Mouse (Mus musculus): ENCODE measurements around the gene Thap3. TPM values are rescaled to one million over a fixed set of nuclear protein-coding genes. Genes with fewer than 3 reads are reported as not detected.

Thap3 gene
- polyA plus RNA-seq, 1 experiment, result 46.2 TPM

- TF ChIP-seq POLR2A (IDR thresholded peaks at IDR 0.05; ENCODE audit: low read depth, low read length) (peak; percentile 50), CTCF (IDR thresholded peaks at IDR 0.05; ENCODE audit: extremely low read depth, insufficient read depth, insufficient read length, insufficient replicate concordance) (no peak)
- Histone ChIP-seq H3K36me3 (ENCODE audit: control insufficient read depth, insufficient read depth, low read length) (0 out of 2 replicates have a peak, but pooled peaks cover 3% of the 10 kb centered on the region), H3K4me1 (ENCODE audit: control insufficient read depth, insufficient read depth, insufficient read length) (no peaks in the 10 kb centered on the region; the same call in 1 of the 2 replicates), H3K27ac (ENCODE audit: insufficient read depth, low read length) (peak within 1 kb of the TSS; percentile 88), H3K27me3 (ENCODE audit: control insufficient read depth, insufficient read depth, low read length) (peaks cover 11% of the 10 kb centered on the region), H3K4me3 (ENCODE audit: extremely low read depth, insufficient read depth, insufficient read length) (peak within 1 kb of the TSS; percentile 88)
- under 1% methylated on average over 77 of the region's 94 CpGs for WGBS
- peak; percentile 97 to 99 for DNase-seq (ENCODE audit: low read depth in 1 of 2, low spot score in 2 of 2)
These were observed 7.6 kb upstream of the Thap3 start, which contains the start of gene Phf13 for GRCm38 (mm10) chr4:151996173-151996950. Gene Phf13, minus strand, starts transcription at chr4:151996258.

GRCm38 (mm10) chr4:151995371-151996172, 6.8 kb upstream of the Thap3 start:
- WGBS, result 2% methylated on average over 61 of the region's 111 CpGs
- TF ChIP-seq CTCF (IDR thresholded peaks at IDR 0.05; ENCODE audit: extremely low read depth, insufficient read depth, insufficient read length, insufficient replicate concordance), result no peak
- no peaks in the 10 kb centered on the region; the same call in 1 of the 2 replicates for H3K4me1 ChIP-seq (ENCODE audit: control insufficient read depth, insufficient read depth, insufficient read length)
- H3K36me3 ChIP-seq (ENCODE audit: control insufficient read depth, insufficient read depth, low read length), result 0 out of 2 replicates have a peak, but pooled peaks cover 6% of the 10 kb centered on the region
- peak overlapping the region; percentile 30 for H3K27ac ChIP-seq (ENCODE audit: insufficient read depth, low read length)
- peak in 1 of 2 experiments; percentile 24 for DNase-seq (ENCODE audit: low read depth in 1 of 2, low spot score in 2 of 2)
- H3K27me3 ChIP-seq (ENCODE audit: control insufficient read depth, insufficient read depth, low read length), result peaks cover 11% of the 10 kb centered on the region
- H3K4me3 ChIP-seq (ENCODE audit: extremely low read depth, insufficient read depth, insufficient read length), result peak overlapping the region; percentile 88

GRCm38 (mm10) chr4:151994228-151995171, 5.7 kb upstream of the Thap3 start:
- Histone ChIP-seq H3K27ac (ENCODE audit: insufficient read depth, low read length) (no peak overlapping the region), H3K27me3 (ENCODE audit: control insufficient read depth, insufficient read depth, low read length) (peaks cover 11% of the 10 kb centered on the region), H3K36me3 (ENCODE audit: control insufficient read depth, insufficient read depth, low read length) (0 out of 2 replicates have a peak, but pooled peaks cover 6% of the 10 kb centered on the region), H3K4me3 (ENCODE audit: extremely low read depth, insufficient read depth, insufficient read length) (peak overlapping the region; percentile 88), H3K4me1 (ENCODE audit: control insufficient read depth, insufficient read depth, insufficient read length) (no peaks in the 10 kb centered on the region; the same call in 1 of the 2 replicates)
- TF ChIP-seq POLR2A (IDR thresholded peaks at IDR 0.05; ENCODE audit: low read depth, low read length) (no peak), CTCF (IDR thresholded peaks at IDR 0.05; ENCODE audit: extremely low read depth, insufficient read depth, insufficient read length, insufficient replicate concordance) (no peak)
- DNase-seq (ENCODE audit: low read depth in 1 of 2, low spot score in 2 of 2), result no peak
- 8% methylated on average over 61 of the region's 61 CpGs for WGBS

- no peak overlapping the region for H3K4me3 ChIP-seq (ENCODE audit: extremely low read depth, insufficient read depth, insufficient read length)
- H3K27me3 ChIP-seq (ENCODE audit: control insufficient read depth, insufficient read depth, low read length), result peaks cover 11% of the 10 kb centered on the region
- DNase-seq (ENCODE audit: low read depth in 1 of 2, low spot score in 2 of 2), result no peak
- no peak overlapping the region for H3K27ac ChIP-seq (ENCODE audit: insufficient read depth, low read length)
- H3K4me1 ChIP-seq (ENCODE audit: control insufficient read depth, insufficient read depth, insufficient read length), result peaks cover 2% of the 10 kb centered on the region; the same call in 1 of the 2 replicates
- 0 out of 2 replicates have a peak, but pooled peaks cover 6% of the 10 kb centered on the region for H3K36me3 ChIP-seq (ENCODE audit: control insufficient read depth, insufficient read depth, low read length)
- TF ChIP-seq POLR2A (IDR thresholded peaks at IDR 0.05; ENCODE audit: low read depth, low read length), result no peak
- TF ChIP-seq CTCF (IDR thresholded peaks at IDR 0.05; ENCODE audit: extremely low read depth, insufficient read depth, insufficient read length, insufficient replicate concordance), result no peak
- WGBS, result 85% methylated on average over 6 of the region's 6 CpGs
These were observed 4.2 kb upstream of the Thap3 start for GRCm38 (mm10) chr4:151993035-151993434.

- Histone ChIP-seq H3K4me3 (ENCODE audit: extremely low read depth, insufficient read depth, insufficient read length) (no peak overlapping the region), H3K4me1 (ENCODE audit: control insufficient read depth, insufficient read depth, insufficient read length) (peaks cover 5% of the 10 kb centered on the region; the same call in 1 of the 2 replicates), H3K27me3 (ENCODE audit: control insufficient read depth, insufficient read depth, low read length) (peaks cover 11% of the 10 kb centered on the region), H3K27ac (ENCODE audit: insufficient read depth, low read length) (no peak overlapping the region), H3K36me3 (ENCODE audit: control insufficient read depth, insufficient read depth, low read length) (0 out of 2 replicates have a peak, but pooled peaks cover 6% of the 10 kb centered on the region)
- 96% methylated on average over 9 of the region's 9 CpGs for WGBS
- DNase-seq (ENCODE audit: low read depth in 1 of 2, low spot score in 2 of 2), result no peak
- TF ChIP-seq POLR2A (IDR thresholded peaks at IDR 0.05; ENCODE audit: low read depth, low read length), result no peak
- TF ChIP-seq CTCF (IDR thresholded peaks at IDR 0.05; ENCODE audit: extremely low read depth, insufficient read depth, insufficient read length, insufficient replicate concordance), result no peak
These were observed 3.3 kb upstream of the Thap3 start for GRCm38 (mm10) chr4:151992091-151992490.

- Histone ChIP-seq H3K4me3 (ENCODE audit: extremely low read depth, insufficient read depth, insufficient read length) (peak overlapping the region; percentile 97; the same call in 1 of the 2 replicates), H3K4me1 (ENCODE audit: control insufficient read depth, insufficient read depth, insufficient read length) (peaks cover 8% of the 10 kb centered on the region; the same call in 1 of the 2 replicates), H3K27me3 (ENCODE audit: control insufficient read depth, insufficient read depth, low read length) (no peaks in the 10 kb centered on the region), H3K36me3 (ENCODE audit: control insufficient read depth, insufficient read depth, low read length) (peaks cover 9% of the 10 kb centered on the region; the same call in 1 of the 2 replicates), H3K27ac (ENCODE audit: insufficient read depth, low read length) (no peak overlapping the region)
- WGBS, result 54% methylated on average over 6 of the region's 6 CpGs
- TF ChIP-seq POLR2A (IDR thresholded peaks at IDR 0.05; ENCODE audit: low read depth, low read length), result no peak; the same call in 1 of the 2 replicates
- TF ChIP-seq CTCF (IDR thresholded peaks at IDR 0.05; ENCODE audit: extremely low read depth, insufficient read depth, insufficient read length, insufficient replicate concordance), result no peak
- no peak for DNase-seq (ENCODE audit: low read depth in 1 of 2, low spot score in 2 of 2)
These were observed 302 bp upstream of the Thap3 start for GRCm38 (mm10) chr4:151989110-151989488.
